Mouse (Mus musculus) gastrocnemius, adult 2 months (tissue): ENCODE results near the gene Dglucy. TPM values are rescaled to one million over a fixed set of nuclear protein-coding genes. Genes with fewer than 3 reads are reported as not detected.

ENCODE experiments used
- DNase-seq: peaks from one replicate; pipeline ENCODE4 v3.0.0; 2022
- H3K27ac ChIP-seq: fragments of 200-600 bp; 2 replicates; pipeline ENCODE4 v1.8.1; 2022; ENCODE audit warnings: mild to moderate bottlenecking
- H3K4me3 ChIP-seq: fragments of 200-600 bp; 2 replicates; pipeline ENCODE4 v1.8.1; 2022; ENCODE audit warnings: mild to moderate bottlenecking, moderate library complexity
- CTCF ChIP-seq: fragments of 200-600 bp; IDR thresholded peaks from 2 replicates; pipeline ENCODE4 v1.8.1; 2022; ENCODE audit warnings: antibody characterized with exemption, mild to moderate bottlenecking, moderate library complexity
- intact Hi-C: fragments of 180-260 bp; cut with DNase I; formaldehyde crosslinking; loops from one replicate; pipeline ENCODE4 v1.15.1; 2025
- total RNA-seq, 2 experiments: library from RNA; stranded (reverse); gene quantifications; 2 replicates each; pipeline ENCODE4 v1.2.3; 2021

Dglucy gene
- total RNA-seq, 2 experiments from 2014 or later, result 19.1 to 21.6 TPM

- intact Hi-C loops, result no loop called here
- no peak overlapping the region for H3K27ac ChIP-seq
- DNase-seq, result no peak
- TF ChIP-seq CTCF, result no peak
- H3K4me3 ChIP-seq, result no peak overlapping the region
Measured at GRCm38 (mm10) chr12:100769871-100770270, 9.0 kb upstream of the Dglucy start.

DNA sequence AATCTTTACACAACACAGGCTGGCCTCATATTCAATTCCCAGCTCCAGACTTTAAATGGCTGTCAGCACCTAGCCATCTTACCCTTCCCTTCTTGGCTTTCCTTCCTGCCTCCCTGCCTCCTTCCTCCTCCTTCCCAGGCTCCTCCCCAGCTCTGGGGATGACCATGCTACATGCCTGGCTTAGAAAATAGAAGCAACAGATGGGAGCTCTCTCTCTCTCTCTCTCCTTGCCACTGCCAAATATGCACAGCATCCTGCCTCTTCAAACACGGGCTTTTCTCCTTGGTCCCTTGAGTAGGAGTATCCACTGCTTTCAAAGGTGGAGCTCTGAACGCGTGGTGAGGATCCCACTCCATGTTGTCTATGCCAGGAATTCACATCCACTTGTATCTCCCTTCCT is 8.1 kb upstream of the Dglucy start:
- Histone ChIP-seq H3K27ac (no peak overlapping the region), H3K4me3 (no peak overlapping the region)
- TF ChIP-seq CTCF, result no peak
- intact Hi-C loops, result no loop called here
- no peak for DNase-seq

- intact Hi-C loops, result no loop called here
- TF ChIP-seq CTCF, result peak; percentile 49
- DNase-seq, result peak; percentile 73
- no peak overlapping the region for H3K27ac ChIP-seq
- no peak overlapping the region for H3K4me3 ChIP-seq
Measured at GRCm38 (mm10) chr12:100772230-100772984, 6.5 kb upstream of the Dglucy start.

DNA sequence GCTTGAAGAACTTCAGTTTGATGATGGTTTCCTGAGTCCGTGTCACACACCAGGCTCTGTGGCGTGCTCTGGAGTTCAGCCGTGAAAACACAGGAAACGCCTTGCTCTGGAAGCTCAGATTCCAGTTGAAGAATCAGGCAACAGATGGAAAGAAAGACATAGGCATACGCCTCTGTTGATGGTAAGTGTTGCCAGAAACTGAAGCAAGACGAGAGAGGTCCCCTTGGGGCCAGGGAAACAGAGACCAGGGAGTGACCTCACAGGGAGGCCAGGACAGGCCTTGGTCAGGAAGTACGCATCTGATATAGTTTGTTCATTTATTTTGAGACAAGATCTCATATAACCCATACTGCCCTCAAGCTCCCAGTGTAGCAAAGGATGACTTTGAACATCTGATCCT is 4.1 kb upstream of the Dglucy start:
- H3K4me3 ChIP-seq, result no peak overlapping the region
- no peak for TF ChIP-seq CTCF
- peak; percentile 52 for DNase-seq
- intact Hi-C loops, result loop anchor here (5.0 kb wide), 2 partner anchors 68 to 1933 kb away; no protein-coding TSS in a partner anchor
- peak overlapping the region; percentile 63 for H3K27ac ChIP-seq

- Histone ChIP-seq H3K4me3 (no peak overlapping the region), H3K27ac (peak overlapping the region; percentile 70)
- DNase-seq, result no peak
- intact Hi-C loops, result loop anchor here (5.0 kb wide), 2 partner anchors 67 to 1932 kb away; no protein-coding TSS in a partner anchor
- TF ChIP-seq CTCF, result no peak
Measured at GRCm38 (mm10) chr12:100775291-100775690, 3.6 kb upstream of the Dglucy start.

DNA sequence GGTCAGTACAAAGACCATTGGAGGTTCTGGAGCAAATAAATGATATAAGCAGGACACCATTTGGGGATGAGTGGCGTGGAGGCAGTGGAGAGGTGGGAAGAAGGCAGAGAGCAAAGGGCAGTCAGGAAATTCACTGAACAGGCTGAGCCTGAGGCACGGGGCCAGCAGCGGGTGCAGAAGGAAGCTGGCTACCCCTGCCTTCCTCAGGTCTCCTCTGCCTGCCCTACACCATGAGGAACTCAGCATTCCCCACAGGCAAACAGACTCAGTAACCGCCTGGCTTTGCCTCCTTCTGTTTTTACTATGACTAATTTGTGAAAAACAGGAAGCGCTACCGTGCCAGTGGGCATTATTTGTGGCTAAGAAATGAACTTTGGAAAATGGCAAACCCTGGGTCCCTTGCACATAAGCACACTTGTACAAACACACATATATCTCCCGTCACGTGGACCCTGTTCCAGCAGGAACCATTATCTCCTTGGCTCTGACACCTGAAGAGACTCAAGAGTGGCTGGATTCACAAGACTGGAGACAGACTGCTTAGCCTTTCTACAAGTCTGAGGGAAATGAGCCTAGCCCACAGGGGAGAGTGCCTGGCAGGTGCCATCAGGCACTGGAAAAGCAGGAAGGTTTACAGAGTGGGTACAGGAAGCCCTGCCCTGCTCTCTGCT is 2.8 kb upstream of the Dglucy start:
- Histone ChIP-seq H3K27ac (peak overlapping the region; percentile 70), H3K4me3 (no peak overlapping the region)
- no peak for TF ChIP-seq CTCF
- intact Hi-C loops, result loop anchor here (5.0 kb wide), 2 partner anchors 66 to 1931 kb away; no protein-coding TSS in a partner anchor
- DNase-seq, result peak; percentile 36

DNA sequence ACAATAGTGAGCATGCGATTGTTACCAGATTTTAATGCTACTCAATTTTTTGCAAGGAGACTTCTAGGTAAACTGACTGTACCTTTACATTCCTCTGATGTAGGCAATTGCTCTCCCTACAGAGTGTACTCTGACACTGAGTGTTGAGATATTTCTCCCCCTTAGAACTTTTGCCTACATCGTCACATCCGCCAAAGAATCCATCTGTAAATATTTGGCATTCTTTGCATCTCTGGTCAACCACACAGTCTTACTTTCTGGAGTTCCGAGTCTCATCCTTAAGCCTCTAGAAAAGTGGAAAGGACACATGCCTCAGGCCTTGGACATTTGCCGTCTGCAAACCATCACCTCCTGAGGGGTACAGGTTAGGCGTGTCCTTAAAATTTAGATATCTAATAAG is 1.9 kb upstream of the Dglucy start:
- intact Hi-C loops, result loop anchor here (5.0 kb wide), 2 partner anchors 65 to 1930 kb away; no protein-coding TSS in a partner anchor
- no peak for DNase-seq
- no peak for TF ChIP-seq CTCF
- H3K27ac ChIP-seq, result 0 out of 2 replicates have a peak overlapping the region, but pooled peaks have one; percentile 70
- no peak overlapping the region for H3K4me3 ChIP-seq

GRCm38 (mm10) chr12:100778276-100778933 is 452 bp upstream of the Dglucy start:
- TF ChIP-seq CTCF, result no peak
- peak; percentile 70 for DNase-seq
- H3K27ac ChIP-seq, result peak overlapping the region; percentile 90
- intact Hi-C loops, result loop anchor here (2.0 to 5.0 kb wide), 3 partner anchors 54 to 1929 kb away; no protein-coding TSS in a partner anchor
- peak overlapping the region; percentile 79 for H3K4me3 ChIP-seq

- no peak overlapping the region for H3K27ac ChIP-seq
- DNase-seq, result no peak
- TF ChIP-seq CTCF, result no peak
- intact Hi-C loops, result no loop called here
- H3K4me3 ChIP-seq, result no peak overlapping the region
Measured at GRCm38 (mm10) chr12:100780416-100780815, 1.6 kb downstream of the Dglucy start.

DNA sequence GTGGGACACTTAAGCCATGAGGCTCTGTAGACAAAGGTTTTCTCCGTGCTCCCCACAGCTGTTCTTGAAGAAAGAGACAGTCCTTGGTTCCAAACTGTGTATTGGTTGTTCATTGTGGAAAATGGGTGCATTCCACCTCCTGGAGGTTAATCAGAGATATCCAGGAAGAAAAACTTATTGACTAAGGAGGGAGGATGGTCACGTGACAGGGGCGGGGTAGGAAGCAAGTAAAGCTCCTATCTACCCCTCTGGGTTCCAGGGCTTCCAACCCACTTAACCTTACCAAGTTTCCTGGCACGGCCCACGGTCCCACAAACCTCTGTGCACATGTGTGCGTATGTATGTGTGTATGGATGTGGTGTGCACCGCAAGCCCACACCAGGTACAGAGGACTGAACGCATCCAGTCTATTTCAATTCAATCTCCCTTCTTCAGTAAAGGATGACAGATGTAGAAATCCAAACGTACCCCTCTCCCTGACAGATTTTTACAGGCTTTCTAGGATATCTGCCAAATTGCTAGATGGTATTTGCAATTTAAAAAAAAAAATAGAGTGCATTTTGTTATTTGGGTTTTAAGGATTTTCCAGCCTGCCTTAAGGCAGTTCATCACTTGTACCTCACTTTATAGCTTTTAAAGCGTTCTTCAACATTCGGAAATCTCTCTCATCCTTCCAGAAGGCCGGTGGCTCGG is 2.7 kb downstream of the Dglucy start:
- Histone ChIP-seq H3K27ac (no peak overlapping the region), H3K4me3 (no peak overlapping the region)
- no peak for TF ChIP-seq CTCF
- DNase-seq, result no peak
- intact Hi-C loops, result no loop called here

GRCm38 (mm10) chr12:100784152-100784551 is 5.3 kb downstream of the Dglucy start:
- intact Hi-C loops, result no loop called here
- Histone ChIP-seq H3K4me3 (no peak overlapping the region), H3K27ac (no peak overlapping the region)
- DNase-seq, result no peak
- no peak for TF ChIP-seq CTCF

DNA sequence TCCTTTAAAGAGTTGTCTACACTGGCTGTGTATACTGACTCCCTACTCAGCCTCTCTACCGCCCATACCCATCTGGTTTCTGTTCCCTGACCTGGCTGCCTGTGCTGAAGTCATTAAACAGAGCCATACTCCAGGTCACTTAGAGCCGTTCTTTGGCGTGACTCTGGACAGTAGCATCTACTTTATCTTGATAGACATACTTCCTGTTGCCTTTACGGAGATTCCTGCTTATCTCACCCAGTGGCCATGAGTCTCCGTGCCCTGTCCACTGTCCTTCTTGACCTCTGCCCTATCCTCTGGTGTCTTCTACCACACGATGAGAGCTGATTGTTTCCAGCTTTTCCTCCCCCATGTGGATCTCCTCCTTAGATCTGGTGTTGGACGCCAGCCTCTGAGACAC is 6.5 kb downstream of the Dglucy start:
- H3K27ac ChIP-seq, result no peak overlapping the region
- intact Hi-C loops, result no loop called here
- no peak for TF ChIP-seq CTCF

More for the DNA sequence above, 6.5 kb downstream of the Dglucy start:
- H3K4me3 ChIP-seq, result no peak overlapping the region
- DNase-seq, result no peak
